Mouse (Mus musculus): ENCODE results near the gene Acer1. TPM values are rescaled to one million over a fixed set of nuclear protein-coding genes. Genes with fewer than 3 reads are reported as not detected.

Gene Acer1
- polyA plus RNA-seq, 1 experiment from 2014 or later, result not detected

DNA sequence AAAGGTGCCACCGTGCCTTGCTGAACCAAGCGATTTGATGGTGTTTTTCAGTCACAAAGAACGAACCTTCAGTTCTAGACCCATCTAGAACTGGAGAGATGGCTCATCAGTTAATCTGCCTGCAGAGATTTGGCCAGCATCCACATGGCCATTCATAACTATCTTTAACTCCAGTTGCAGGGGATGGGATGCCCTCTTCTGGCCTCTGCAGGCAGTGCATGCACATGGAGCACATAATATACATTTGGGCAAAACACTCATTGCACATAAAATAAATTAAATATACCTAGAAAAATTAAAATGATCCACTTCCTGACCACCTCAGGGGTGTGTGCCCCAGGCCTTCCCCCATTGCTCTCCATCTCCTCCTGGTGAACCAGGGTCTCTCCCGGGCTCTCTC lies 20.0 kb downstream of the Acer1 start:
- 79% methylated on average over 4 of the region's 4 CpGs for WGBS (ENCODE audit: insufficient replicate concordance)

DNA sequence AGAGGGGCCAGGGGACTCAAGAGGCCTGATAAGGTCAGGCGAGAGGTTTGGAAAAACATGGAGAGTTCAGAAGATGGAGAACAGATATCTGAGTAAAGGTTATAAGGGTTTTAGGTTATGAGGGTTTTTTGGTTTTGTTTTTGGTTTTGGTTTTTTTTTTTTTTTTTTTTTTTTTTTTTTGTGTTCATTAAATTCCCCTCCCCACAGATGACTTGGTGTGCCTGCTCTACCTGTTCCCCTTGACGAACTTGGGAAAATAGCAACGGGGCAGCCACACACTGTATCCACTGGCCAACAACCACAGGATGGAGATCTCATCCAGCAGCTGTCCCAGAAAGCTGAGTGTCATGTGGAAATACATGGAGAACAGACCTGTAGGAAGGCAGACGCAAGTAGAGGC lies 23.3 kb downstream of the Acer1 start:
- Histone ChIP-seq H3K36me3 (replicated peaks; ENCODE audit: insufficient read depth, low read length) (no peaks in the 10 kb centered on the region), H3K27me3 (ENCODE audit: insufficient read depth, low read length) (no peaks in the 10 kb centered on the region)
- WGBS (ENCODE audit: insufficient replicate concordance), result 78% methylated on average over 4 of the region's 4 CpGs

More for the DNA sequence above, 20.0 kb downstream of the Acer1 start:
- peaks cover 12% of the 10 kb centered on the region for H3K4me1 ChIP-seq (ENCODE audit: insufficient read depth)
- H3K9ac ChIP-seq (replicated peaks), result no peak overlapping the region
- no peaks in the 10 kb centered on the region for H3K36me3 ChIP-seq (replicated peaks; ENCODE audit: insufficient read depth, low read length)
- H3K9me3 ChIP-seq (ENCODE audit: low read length), result no peaks in the 10 kb centered on the region
- no peaks in the 10 kb centered on the region for H3K27me3 ChIP-seq (ENCODE audit: insufficient read depth, low read length)
- TF ChIP-seq EP300 (IDR thresholded peaks at IDR 0.05; ENCODE audit: low read depth) (no peak), CTCF (IDR thresholded peaks at IDR 0.05; ENCODE audit: low read depth) (peak; percentile 35)
- no peak overlapping the region for H3K27ac ChIP-seq (ENCODE audit: low read depth)
- H3K4me3 ChIP-seq (ENCODE audit: low read depth, low read length), result no peak overlapping the region
- ATAC-seq (no peak), DNase-seq (no peak)
- H3K4me2 ChIP-seq (ENCODE audit: low read depth, low read length), result no peak overlapping the region

DNA sequence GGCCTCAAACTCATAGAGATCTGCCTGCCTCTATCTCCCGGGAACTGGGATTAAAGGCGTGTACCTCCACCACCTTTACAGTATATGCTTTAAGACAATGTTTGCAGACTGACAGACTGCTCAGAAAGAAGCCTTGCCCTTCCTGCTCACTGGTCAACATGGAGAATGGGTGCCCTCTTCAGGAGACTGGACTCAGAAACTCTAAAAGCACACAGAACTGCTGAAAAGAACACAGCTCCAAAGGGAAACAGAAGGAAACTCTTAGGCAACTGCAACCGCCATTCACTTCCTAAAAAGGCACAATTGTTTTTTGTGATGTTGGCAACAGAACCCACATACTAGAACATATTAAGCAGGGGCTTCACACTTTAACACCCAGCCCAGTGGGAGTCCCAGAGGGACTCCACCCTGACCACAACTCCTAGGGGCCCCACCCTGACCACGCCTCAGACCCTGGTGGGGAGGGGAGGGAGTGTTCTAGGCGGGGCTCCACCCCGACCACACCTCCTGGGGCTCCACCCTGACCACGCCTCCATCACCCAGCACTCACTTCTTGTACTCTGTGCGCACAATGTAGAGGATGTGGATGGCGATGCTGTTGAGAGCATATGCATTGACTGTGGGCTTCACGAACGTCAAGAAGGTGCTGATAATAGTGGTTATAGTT lies 24.0 kb downstream of the Acer1 start:
- peaks cover 12% of the 10 kb centered on the region for H3K4me1 ChIP-seq (ENCODE audit: insufficient read depth)
- no peaks in the 10 kb centered on the region for H3K9me3 ChIP-seq (ENCODE audit: low read length)
- ATAC-seq (peak; percentile 95), DNase-seq (peak; percentile 85)
- no peak overlapping the region for H3K4me3 ChIP-seq (ENCODE audit: low read depth, low read length)
- TF ChIP-seq EP300 (IDR thresholded peaks at IDR 0.05; ENCODE audit: low read depth), result no peak
- TF ChIP-seq CTCF (IDR thresholded peaks at IDR 0.05; ENCODE audit: low read depth), result peak; percentile 43
- no peaks in the 10 kb centered on the region for H3K36me3 ChIP-seq (replicated peaks; ENCODE audit: insufficient read depth, low read length)
- WGBS (ENCODE audit: insufficient replicate concordance), result 16% methylated on average over 11 of the region's 11 CpGs
- peak overlapping the region; percentile 36 for H3K27ac ChIP-seq (ENCODE audit: low read depth)
- H3K4me2 ChIP-seq (ENCODE audit: low read depth, low read length), result peak overlapping the region; percentile 22
- no peaks in the 10 kb centered on the region for H3K27me3 ChIP-seq (ENCODE audit: insufficient read depth, low read length)
- H3K9ac ChIP-seq (replicated peaks), result no peak overlapping the region

More for the DNA sequence above, 23.3 kb downstream of the Acer1 start:
- H3K4me1 ChIP-seq (ENCODE audit: insufficient read depth), result peaks cover 12% of the 10 kb centered on the region
- no peak overlapping the region for H3K4me3 ChIP-seq (ENCODE audit: low read depth, low read length)
- H3K9me3 ChIP-seq (ENCODE audit: low read length), result no peaks in the 10 kb centered on the region
- H3K9ac ChIP-seq (replicated peaks), result no peak overlapping the region
- ATAC-seq, result no peak
- TF ChIP-seq CTCF (IDR thresholded peaks at IDR 0.05; ENCODE audit: low read depth) (no peak), EP300 (IDR thresholded peaks at IDR 0.05; ENCODE audit: low read depth) (no peak)
- no peak for DNase-seq
- H3K4me2 ChIP-seq (ENCODE audit: low read depth, low read length), result 0 out of 2 replicates have a peak overlapping the region, but pooled peaks have one; percentile 22
- H3K27ac ChIP-seq (ENCODE audit: low read depth), result no peak overlapping the region

DNA sequence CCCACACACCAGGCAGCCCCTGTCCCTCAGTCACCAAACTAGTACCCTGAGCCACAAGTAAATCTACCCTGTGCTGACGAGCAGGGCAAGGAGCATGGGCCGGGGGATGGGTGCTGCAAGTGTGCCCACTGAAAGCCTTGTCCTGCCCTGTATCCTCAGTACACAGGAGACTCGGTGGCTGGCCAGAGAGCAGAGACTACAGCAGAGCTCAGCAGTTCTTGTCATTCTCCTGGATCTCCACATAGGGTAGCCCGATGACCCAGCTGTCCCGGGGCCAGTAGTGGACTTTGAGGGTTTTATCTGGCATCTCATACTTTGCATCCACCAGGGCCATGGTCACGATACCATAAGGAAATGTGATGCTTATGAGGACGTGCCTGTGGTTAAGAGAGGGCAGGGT lies 27.1 kb downstream of the Acer1 start:
- no peaks in the 10 kb centered on the region for H3K27me3 ChIP-seq (ENCODE audit: insufficient read depth, low read length)
- DNase-seq, result no peak
- TF ChIP-seq CTCF (IDR thresholded peaks at IDR 0.05; ENCODE audit: low read depth), result no peak
- no peak overlapping the region for H3K4me3 ChIP-seq (ENCODE audit: low read depth, low read length)
- H3K36me3 ChIP-seq (replicated peaks; ENCODE audit: insufficient read depth, low read length), result no peaks in the 10 kb centered on the region
- H3K4me2 ChIP-seq (ENCODE audit: low read depth, low read length), result no peak overlapping the region
- H3K9me3 ChIP-seq (ENCODE audit: low read length), result no peaks in the 10 kb centered on the region
- H3K9ac ChIP-seq (replicated peaks), result no peak overlapping the region
- WGBS (ENCODE audit: insufficient replicate concordance), result 67% methylated on average over 7 of the region's 7 CpGs
- ATAC-seq, result no peak
- no peak overlapping the region for H3K27ac ChIP-seq (ENCODE audit: low read depth)
- peaks cover 12% of the 10 kb centered on the region for H3K4me1 ChIP-seq (ENCODE audit: insufficient read depth)

DNA sequence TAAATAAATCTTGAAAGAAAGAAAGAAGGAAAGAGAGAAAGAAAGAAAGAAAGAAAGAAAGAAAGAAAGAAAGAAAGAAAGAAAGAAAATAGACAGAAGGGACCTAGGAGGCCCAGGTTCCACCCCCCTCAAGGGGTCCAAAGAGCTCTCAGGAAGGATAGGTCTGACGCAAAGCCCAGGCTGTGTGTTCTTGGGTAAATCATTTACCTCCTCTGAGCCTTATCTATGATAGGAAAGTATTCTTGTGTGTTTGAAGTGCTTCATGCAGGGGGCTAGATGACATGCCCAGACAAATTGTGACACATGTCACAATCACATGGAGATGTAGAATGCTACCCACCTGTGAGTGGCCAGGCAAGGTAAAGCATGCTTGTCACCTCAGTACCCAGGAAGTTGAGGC lies 29.3 kb downstream of the Acer1 start:
- Histone ChIP-seq H3K36me3 (replicated peaks; ENCODE audit: insufficient read depth, low read length) (no peaks in the 10 kb centered on the region), H3K27ac (ENCODE audit: low read depth) (no peak overlapping the region), H3K9me3 (ENCODE audit: low read length) (no peaks in the 10 kb centered on the region), H3K27me3 (ENCODE audit: insufficient read depth, low read length) (no peaks in the 10 kb centered on the region), H3K4me3 (ENCODE audit: low read depth, low read length) (no peak overlapping the region), H3K4me2 (ENCODE audit: low read depth, low read length) (no peak overlapping the region), H3K9ac (replicated peaks) (no peak overlapping the region), H3K4me1 (ENCODE audit: insufficient read depth) (peaks cover 4% of the 10 kb centered on the region; the same call in 1 of the 2 replicates)
- no peak for TF ChIP-seq CTCF (IDR thresholded peaks at IDR 0.05; ENCODE audit: low read depth)
- TF ChIP-seq EP300 (IDR thresholded peaks at IDR 0.05; ENCODE audit: low read depth), result no peak
- ATAC-seq (no peak), DNase-seq (no peak)
- 58% methylated on average over 1 of the region's 1 CpGs for WGBS (ENCODE audit: insufficient replicate concordance)

DNA sequence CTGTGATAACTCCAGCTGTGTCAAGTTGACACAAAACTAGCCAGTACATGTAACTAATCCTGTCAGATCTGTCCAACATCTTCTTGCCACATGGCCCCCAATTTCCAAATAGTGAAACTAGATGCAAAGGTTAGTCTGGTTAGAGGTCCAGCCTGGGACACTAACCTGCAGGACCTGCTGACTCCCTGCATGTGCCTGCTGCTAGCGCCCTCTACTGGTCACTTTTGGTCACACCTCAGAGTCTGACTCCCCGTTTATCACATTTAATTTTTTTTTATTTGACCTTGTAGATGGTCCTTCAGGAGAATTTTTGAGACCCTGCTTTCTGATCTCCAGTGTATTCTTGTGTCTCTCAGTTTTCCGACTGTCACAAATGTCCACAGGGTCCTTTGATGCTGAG lies 31.0 kb downstream of the Acer1 start:
- 19% methylated on average over 3 of the region's 3 CpGs for WGBS (ENCODE audit: insufficient replicate concordance)
- H3K36me3 ChIP-seq (replicated peaks; ENCODE audit: insufficient read depth, low read length), result no peaks in the 10 kb centered on the region
- H3K4me2 ChIP-seq (ENCODE audit: low read depth, low read length), result no peak overlapping the region
- DNase-seq (peak; percentile 74), ATAC-seq (peak; percentile 73)
- TF ChIP-seq CTCF (IDR thresholded peaks at IDR 0.05; ENCODE audit: low read depth) (peak; percentile 89), EP300 (IDR thresholded peaks at IDR 0.05; ENCODE audit: low read depth) (no peak)
- no peaks in the 10 kb centered on the region for H3K9me3 ChIP-seq (ENCODE audit: low read length)
- no peak overlapping the region for H3K4me3 ChIP-seq (ENCODE audit: low read depth, low read length)
- no peak overlapping the region for H3K9ac ChIP-seq (replicated peaks)
- no peaks in the 10 kb centered on the region for H3K27me3 ChIP-seq (ENCODE audit: insufficient read depth, low read length)
- no peaks in the 10 kb centered on the region for H3K4me1 ChIP-seq (ENCODE audit: insufficient read depth)
- no peak overlapping the region for H3K27ac ChIP-seq (ENCODE audit: low read depth)
